Mouse (Mus musculus) hindlimb bud, embryonic 11.5 days (tissue): ENCODE results near the gene Cntf.

ENCODE experiments used
- DNase-seq: peaks from one replicate; pipeline ENCODE4 v3.0.0-alpha.2; 2012; ENCODE audit warnings: low read depth, low spot score; ENCODE audit errors: extremely low spot score

Gene Cntf

GRCm38 (mm10) chr19:12765308-12765707, at the start of gene Cntf:
Cntf (minus strand) TSS chr19:12765632.
- DNase-seq = no peak

DNA sequence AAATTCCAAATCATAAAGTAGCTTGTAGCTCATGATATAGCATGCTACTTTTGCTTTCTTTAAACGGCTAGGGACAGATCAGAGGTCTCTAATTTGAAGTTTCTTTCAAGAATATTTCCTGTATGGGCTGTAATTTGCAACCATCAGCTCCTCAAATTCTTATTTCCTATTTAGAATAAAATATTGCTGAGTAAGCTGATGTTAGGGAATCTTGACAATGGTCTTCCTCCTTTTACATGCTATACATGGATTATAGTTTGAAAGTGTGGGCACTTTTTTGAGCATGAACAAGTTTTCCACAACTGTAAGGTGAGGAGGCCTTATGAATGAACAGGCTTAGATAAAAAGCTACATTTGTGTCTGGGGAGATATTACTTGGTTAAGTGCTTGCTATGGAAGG, 48.5 kb upstream of the Cntf start:
- no peak for DNase-seq

- DNase-seq = no peak
These were observed 47.4 kb upstream of the Cntf start for GRCm38 (mm10) chr19:12812644-12813364.

- no peak for DNase-seq
These were observed 40.8 kb upstream of the Cntf start for GRCm38 (mm10) chr19:12806214-12806613.

- DNase-seq = no peak
These were observed 40.3 kb upstream of the Cntf start for GRCm38 (mm10) chr19:12805730-12806129.

- DNase-seq = no peak
These were observed 38.8 kb upstream of the Cntf start for GRCm38 (mm10) chr19:12804237-12804636.

DNA sequence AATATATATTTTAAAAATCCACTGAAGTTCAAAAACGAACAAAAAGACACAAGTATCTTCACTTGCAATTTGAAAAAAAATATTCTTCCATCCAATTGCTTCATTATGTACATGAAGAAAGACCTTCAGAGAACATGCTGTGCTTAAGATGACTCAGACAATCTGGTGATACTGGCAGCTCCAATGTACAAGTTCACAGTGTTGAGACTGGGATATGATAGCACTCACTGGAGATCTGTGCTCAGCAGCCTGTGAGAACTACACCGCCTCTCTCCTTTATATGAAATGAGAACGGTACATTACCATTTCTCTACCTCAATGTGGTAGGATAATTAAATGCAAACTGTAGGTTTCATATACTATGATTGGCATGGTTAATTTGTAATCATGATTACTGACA, 37.4 kb upstream of the Cntf start:
- no peak for DNase-seq

DNA sequence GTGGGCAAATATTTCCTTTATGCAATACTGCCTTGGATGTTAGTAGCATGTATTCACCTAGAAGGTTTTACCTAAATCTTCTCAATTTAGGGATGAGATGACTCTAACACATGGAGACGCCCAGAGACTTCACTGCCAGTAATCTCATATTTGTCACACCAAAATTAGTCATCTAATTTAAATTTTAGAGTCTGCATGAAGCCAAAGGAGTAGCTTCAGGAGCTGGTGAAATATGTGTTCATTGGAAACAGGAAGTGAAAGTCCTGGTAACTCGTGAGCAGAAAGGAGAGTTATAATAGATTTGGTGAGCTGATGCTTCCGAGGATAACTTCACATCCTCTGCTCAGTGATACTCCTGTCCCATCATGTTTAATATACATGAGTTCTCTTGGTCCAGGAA, 35.6 kb upstream of the Cntf start:
- no peak for DNase-seq

- DNase-seq = no peak
These were observed 35.2 kb upstream of the Cntf start for GRCm38 (mm10) chr19:12800621-12801020.

DNA sequence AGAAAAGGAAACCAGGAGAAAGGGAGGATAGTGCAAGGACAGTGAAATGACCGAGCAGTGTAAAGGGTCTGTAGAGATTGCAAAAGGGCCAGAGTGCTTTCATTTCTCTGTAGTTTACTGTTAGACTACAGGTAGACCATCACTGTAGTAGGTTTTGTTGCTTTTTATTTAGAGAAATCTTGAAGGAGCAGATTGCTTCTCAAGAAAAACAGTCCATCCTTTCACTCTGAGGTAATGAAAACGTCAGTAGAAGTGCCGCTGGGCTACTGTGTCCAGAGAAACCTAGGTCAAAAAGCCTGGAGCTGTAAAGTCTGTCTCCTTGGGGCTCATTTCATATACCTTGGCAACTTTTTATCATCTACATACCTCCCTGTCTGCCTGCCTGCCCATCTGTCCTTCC, 33.6 kb upstream of the Cntf start:
- no peak for DNase-seq

DNA sequence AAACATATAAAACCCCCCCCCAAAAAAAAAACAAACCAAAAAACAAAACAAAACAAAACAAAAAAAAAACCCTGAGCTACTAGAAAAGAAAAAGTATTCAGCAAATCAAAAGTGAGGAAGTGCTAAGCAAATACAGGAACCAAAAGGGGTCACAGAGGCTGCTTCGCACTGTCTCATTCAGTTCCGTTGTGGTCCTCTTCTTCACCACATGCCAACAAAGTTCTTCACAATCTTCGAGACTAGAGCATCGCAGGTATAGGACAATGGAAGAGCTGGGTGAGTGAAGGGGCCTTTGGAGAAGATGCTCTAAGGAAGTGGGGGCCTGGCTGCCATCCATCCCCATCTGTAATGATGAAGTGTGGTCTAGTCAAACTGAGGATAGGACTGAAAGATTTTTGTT, 33.0 kb upstream of the Cntf start:
- no peak for DNase-seq

DNA sequence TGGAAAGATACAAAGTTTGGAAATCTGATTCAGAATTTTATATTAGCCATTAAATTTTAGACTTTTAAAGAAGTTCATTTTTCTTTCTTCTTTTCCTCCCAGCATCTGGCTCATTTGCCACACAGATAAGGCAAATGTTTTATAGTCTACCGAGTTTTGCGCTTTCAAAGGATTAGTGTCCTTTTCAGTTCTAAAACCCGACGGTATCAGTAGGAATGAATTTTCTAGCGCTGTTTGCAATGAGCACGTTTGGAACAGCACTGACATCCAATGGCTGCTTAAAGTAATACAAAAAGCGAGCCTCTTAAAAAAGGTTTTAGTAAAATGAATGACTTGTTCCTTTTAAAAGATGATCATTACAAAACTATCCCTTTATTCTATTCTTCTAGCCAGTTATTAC, 31.6 kb upstream of the Cntf start:
- no peak for DNase-seq

- DNase-seq = no peak
These were observed 31.0 kb upstream of the Cntf start for GRCm38 (mm10) chr19:12796328-12796931.

DNA sequence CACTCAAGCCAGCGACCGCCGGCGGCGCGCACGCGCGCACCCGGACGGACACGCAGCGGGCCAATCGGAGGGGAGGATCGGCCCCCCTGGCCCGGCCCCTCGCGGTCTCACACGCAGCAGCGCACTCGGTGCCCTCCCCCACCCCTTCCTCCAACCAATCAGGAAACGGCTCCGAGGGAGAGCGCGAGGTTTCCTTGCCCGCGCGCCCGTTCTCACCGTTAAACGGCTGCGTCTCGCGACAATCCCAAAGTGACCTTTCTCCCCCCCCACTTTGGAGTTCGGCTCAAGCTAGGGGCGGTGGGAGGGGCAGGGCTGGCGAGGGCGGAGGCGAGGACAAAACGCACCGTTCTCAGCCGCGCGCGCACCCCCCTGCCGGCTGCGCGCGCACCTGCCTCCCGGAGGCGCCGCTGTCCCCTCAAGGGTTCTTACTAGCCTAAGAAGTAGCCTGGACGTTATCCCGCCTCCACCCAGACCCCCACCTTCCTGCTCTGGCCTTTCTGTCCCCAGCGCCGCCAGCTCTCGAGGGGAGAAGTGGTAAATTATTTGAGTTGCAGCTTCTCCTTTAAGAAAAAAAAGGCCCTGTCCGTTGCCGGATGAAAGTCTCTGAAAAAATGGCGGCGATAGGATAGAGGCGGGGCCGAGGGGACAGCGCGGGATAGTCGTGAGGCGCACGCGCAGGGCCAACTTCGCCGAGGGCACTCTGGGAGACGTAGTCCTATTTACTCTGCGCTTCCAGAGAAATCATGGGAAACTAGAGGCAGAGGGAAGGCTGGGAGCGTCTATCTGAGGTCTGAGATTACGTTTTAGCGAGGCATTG, 30.3 kb upstream of the Cntf start, which contains the start of the genes Zfp91 and Lpxn:
Gene Zfp91, minus strand, starts transcription at position 616 of the 817 bp plus-strand sequence.
Gene Lpxn, plus strand, starts transcription at position 683 of the 817 bp plus-strand sequence.
- DNase-seq = peak; percentile 93

DNA sequence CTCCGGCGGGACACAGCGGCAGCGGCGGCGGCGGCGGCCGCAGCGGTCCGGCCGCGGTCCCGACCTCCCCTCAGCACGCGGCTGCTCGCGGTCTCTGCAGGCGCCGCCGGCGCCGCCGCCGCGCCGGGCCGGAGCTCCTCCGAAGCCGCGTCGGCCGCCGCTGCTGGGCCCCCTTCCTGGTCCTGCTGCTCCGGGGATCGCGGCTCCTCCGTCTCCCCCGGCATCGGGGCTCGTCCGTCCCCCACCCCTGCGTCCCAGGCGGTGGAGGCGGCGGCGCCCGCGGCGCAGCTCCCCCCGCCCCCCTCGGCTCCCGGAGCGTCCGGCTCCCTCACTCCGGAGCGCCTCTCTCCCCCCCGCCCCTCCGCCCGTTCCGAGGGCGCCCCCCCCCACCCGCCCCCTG, 29.7 kb upstream of the Cntf start:
- DNase-seq = no peak

GRCm38 (mm10) chr19:12794056-12795044, 28.9 kb upstream of the Cntf start:
- peak; percentile 37 for DNase-seq

- DNase-seq = no peak
These were observed 26.9 kb upstream of the Cntf start for GRCm38 (mm10) chr19:12792374-12792773.

DNA sequence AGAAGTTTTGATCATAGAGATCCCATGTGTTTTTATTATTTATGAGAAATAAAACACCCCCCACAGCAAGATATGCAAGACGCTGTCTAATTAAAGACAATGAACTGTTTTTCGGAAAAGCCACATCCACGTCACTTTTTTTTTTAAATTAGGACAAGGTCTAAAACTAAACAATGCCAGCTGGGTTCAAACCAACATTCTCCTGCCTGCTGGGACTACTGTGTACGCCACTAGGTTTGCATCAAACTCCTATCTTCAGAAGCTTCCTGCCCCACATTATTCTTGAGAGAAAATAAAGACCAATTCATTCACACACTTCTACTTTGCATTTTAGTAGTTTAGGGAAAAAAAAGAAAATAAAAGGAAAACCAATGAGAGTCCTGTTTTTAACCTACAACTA, 22.3 kb upstream of the Cntf start:
- DNase-seq = no peak

DNA sequence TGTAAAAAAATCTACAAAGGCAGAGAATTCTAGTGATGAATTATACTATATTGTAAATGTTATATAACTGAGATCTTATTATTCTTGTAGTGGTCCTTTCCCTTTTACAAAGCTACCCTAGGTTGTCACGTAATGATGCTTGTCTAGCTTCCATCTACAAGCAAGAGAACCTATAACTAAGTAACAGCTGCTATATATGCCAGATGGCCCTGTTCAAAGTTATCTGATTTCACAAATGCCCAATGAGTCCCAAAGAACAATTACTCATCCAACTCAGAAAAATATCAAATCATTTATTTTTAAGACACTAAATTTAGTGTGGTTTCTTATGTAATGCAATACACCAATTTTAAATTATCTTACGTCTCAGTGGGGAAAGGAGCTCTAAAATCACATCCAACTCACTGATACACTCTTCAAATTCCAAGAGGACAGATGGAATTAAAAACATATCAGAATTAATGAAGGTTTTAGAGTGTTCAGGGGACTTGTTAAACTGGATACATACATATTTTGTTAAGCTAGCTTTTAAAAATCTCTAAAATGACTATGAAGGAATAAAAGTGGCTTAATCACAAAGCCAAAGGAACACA, 21.5 kb upstream of the Cntf start:
- no peak for DNase-seq

DNA sequence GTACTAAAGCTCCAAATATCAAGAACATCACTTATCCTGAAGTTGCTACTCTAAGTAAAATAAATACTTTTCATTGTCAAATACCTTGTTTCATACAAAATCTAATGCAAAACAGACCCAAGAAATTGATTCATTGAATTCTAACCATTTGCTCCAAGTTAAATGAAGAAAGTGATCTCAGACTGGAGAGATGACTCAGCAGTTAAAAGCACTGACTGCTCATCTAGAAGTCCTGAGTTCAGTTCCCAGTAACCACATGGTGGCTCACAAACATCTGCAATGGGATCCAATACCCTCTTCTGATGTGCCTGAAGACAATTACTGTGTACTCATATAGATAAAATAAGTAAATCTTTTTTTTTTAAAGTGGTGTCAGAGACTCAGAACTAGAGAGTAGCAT, 15.0 kb upstream of the Cntf start:
- no peak for DNase-seq
